Mouse (Mus musculus): ENCODE measurements around the gene Lrrc8c.
A peak's percentile ranks its signal among the peaks of the same experiment; 100 is the strongest.

The Lrrc8c gene

DNA sequence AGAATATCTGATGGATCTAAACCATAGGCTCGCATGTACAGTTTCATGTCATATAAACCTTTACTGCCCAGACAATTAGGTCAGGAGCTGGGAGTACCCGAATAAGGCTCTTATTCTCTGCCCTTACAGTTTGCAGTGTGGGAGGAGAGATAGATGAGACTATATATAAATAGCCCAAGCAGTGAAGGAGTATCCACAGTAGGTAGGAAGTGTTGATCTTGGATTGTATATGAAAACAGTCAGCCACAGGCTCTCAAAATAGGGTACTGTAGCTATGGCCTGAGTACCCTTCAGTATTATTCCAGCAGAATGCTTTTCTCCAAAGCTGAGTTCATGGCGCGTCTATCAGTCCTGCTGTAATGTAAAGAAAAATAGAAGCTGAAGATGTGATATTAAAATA is 27.9 kb downstream of the Lrrc8c start:
- no peak for DNase-seq (ENCODE audit: low read depth, low spot score)

DNA sequence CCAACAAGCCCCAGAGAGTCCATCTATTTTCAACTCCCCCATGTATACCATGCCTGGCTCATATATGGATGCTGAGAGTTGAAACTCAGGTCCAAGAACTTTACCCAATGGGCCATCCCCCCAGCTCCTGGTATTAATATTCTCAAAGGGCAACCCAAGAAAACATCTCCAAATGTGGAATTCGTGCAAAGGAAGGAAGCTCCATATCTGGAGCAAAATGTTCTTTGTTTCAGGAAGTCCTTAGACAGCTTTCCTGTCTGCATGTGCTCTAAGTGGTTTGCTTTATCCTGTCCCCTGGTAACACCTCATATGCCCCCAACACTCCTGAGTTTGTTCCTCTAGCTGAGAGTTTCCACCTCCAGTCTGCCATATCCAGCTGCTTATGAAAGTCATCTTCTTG is 32.6 kb downstream of the Lrrc8c start:
- no peak for DNase-seq (ENCODE audit: low read depth, low spot score)

DNA sequence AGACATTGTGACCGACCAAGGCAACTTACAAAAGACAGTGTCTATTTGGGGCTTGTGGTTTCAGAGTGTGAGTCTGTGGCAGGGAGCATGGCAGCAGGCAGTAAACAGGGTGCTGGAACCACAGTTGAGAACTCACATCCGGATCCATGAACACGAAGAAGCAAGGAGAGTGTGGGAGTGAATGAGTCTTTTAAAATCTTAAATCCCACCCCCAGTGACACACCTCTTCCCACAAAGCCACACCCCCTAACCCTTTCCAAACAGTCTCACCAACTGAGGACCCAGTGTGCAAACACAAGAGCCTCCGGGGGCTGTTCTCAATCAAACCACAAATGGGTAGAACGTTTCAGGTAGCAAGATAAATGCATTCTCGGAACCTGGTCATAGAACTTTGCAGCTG is 37.1 kb downstream of the Lrrc8c start:
- DNase-seq (ENCODE audit: low read depth, low spot score) = no peak

DNA sequence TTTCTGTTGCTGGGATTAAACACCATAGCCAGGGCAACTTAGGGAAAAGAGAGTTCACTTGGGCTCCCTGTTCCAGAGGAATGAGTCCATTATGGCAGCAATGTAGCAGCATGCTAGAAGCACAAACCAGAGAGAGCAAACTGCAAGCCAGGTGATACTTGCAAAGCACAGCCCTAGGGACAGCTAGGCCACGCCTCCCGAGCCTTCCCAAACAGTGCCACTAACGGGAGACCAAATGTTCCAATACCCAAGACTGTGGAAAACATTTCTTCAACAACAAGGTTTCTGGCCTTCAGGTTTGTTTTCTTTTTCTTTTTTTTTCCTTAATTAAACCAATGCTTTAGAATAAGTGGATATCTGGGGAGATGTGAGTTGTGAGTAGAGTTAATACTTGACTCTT is 38.2 kb downstream of the Lrrc8c start:
- no peak for DNase-seq (ENCODE audit: low read depth, low spot score)

DNA sequence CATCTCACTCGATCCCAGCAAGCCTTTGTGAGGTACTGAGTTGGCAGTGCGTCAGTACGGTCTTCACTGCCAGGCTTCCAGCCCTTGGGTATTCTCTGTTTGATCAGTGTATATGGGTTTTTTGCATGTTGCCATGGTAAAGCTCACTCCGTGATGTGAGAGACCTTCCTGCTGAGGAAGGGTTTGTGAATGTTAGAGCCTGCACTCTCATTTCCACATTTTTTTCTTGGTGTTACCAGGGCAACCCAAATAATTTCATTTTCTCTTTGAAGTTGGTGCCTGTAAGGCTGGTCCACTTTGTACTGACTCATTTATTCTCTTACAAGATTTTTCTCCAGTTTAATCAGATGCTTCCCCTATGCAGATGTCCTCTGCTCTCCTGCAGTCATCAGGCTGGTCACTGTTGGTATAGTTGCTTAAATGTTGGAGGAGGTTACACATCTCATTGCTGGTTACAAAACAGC is 38.6 kb downstream of the Lrrc8c start:
- peak; percentile 49 for DNase-seq (ENCODE audit: low read depth, low spot score)

DNA sequence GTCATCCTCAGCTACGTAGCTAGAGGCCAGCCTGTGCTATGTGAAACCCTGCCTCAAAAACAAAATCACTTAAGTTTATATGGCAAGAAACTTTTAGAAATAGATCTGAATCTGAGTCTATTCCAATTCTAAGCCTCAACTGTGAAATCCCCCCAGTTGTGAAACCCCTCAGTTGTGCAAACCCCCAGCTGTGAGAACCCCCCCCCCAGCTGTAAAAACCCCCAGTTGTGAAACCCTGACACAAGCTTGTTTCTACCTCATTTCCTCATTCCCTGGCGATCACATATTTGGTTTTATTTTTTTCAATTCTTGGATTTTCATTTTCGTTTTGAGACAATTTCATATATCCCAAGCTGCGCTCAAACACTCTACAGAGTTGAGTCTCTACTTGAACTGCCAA is 39.3 kb downstream of the Lrrc8c start:
- DNase-seq (ENCODE audit: low read depth, low spot score) = no peak

DNA sequence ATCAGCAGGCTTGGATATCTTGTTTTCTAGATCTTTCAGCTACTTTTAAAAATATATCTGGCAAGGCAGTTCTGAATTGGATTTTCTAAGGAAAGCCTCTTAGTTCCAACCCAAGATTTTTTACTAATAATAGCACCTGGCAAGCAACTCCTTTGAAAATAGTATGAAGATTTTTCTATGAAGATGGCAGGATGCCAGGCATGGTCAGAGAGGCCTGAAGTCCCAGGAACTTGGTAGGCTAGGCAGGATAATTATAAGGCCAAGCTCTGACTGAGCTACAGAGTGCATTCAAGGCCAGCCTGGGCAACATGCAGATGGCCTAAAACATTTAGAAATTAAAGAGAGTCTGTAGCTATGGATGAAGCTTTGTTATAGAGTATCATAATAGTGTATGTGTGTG is 42.7 kb downstream of the Lrrc8c start:
- no peak for DNase-seq (ENCODE audit: low read depth, low spot score)

DNA sequence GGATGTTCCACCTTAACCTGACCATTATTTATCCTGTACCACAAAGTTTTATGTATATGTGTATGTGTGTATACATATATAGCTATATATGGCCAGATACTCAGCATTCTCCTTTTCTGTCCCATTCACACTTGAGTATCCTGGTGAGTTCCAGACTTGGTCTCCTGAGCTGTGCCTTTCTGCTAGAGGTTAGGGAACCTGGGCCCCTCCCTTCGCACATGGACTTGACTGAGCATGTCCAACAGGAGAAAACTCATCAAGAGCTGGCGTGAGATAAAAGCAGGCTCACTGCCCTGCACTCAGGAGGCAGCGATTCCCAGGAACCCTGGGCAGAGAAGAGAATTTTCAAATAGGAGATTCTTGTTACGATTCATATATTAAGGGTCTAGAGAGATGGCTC is 45.6 kb downstream of the Lrrc8c start:
- DNase-seq (ENCODE audit: low read depth, low spot score) = no peak

DNA sequence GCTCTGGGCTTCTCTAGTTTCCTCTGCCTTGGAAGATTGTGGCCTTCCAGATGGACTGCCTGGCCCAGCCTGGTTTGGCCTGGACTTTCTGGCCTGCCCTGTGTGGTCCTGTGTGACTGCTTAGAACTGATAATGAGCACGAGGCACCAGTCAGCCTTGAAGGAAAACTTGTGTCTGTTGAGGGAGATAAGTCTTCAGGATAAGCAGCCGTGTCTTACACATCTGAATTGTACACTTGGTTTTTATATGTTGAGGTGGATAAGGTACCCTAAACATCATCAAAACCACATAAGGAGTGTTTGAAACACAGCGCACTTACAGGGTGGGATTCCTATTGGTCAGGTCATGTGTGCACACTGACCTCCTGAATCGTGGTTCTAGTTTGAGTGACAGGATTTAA is 46.6 kb downstream of the Lrrc8c start:
- DNase-seq (ENCODE audit: low read depth, low spot score) = no peak

DNA sequence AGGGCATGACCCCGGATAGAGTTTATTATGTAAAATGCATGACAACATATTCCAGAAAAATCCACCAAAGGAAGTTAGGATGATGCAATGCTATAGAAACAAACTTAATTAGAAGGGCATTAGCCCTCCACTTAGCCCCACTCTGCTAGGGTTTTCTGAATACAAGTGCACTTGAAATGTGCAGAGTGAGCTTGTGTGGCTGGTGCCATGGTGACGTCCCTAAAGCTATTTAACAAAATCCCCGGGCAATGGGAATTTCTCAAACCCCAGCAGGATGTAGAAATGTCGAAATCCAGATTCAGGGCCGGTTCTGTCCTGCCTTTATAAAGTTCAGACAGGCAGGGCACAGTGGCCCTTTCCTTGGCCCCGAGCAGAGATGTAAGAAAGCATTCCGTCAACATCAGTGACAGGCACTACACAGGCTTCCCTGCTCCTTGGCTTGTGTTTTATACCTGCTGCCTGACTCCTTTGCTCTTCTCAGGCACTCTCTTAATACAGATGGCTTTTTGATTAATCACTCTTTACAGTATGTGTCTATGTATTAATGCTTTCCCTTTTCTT is 47.7 kb downstream of the Lrrc8c start:
- DNase-seq (ENCODE audit: low read depth, low spot score) = no peak

DNA sequence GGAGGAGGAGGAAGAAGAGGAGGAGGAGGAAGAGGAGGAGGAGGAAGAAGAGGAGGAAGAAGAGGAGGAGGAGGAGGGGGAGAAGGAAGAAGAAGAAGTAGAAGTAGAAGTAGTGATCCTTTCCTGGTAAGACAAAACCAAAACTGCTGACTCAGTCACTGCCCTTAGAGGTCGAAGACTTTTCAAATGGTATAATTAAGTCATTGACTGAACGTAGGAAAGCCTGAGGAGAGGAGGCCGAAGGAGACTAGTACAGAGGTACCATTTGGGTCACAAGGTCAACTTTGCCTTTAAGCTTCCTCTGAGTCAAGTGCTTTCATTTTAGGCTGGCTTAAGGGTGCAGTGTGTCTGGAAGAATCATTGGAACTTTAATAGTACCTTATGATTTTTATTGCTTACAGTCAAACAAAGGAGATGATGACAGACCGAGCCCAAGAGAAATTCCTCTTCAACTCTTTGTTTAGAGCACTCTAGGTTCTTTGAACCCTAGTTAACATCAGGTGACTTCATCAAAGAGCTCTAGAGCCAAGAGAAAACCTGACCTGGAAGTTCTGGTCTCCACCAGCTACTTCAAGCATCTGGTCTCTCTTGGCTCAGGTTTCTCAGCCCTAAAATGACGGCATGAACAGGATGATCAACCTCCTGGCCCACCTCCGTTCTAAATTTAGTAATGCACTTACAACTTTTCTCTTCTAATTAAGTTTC is 49.0 kb downstream of the Lrrc8c start:
- no peak for DNase-seq (ENCODE audit: low read depth, low spot score)

DNA sequence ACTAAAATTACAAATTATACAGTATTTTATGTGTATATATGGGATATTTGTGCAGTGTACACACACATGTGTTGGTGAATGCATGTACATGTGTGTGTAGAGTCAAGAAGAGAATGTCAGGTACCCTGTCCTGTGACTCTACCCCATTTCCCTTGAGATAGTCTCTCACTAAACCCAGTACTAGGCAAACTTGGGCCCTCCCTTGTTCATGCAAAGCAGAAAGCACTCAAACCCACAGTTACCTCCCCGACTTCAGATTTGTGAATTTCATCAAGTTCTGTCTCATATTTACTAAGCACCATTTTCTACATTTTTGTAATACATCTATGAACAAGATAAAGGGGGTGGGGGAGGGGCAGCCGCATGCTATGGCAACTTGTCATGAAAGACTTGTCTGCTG is 50.0 kb downstream of the Lrrc8c start:
- no peak for DNase-seq (ENCODE audit: low read depth, low spot score)

DNA sequence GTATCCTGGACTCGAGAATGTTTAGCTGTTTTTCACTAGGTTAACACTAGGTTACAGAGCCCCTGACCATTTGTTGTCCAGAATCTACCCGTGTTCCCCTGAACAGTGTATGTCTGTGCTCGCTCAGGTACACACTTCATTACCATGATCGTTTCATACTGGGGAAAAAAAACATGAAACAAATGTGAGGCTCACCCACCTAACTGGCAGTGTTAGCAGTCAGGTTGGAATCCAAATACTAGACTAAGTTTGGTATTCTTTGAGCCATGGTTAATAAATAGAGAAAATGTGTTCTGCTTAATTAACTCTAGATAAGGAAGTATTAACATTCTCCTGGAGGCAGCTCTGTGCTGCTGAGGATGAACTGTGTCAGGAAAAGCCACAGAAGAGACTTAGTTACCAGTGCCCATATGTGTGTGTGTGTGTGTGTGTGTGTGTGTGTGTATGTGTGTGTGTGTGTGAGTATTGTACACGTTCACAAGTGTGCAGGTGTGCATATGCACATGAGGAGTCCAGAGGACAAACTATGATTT is 53.0 kb downstream of the Lrrc8c start:
- DNase-seq (ENCODE audit: low read depth, low spot score) = no peak

DNA sequence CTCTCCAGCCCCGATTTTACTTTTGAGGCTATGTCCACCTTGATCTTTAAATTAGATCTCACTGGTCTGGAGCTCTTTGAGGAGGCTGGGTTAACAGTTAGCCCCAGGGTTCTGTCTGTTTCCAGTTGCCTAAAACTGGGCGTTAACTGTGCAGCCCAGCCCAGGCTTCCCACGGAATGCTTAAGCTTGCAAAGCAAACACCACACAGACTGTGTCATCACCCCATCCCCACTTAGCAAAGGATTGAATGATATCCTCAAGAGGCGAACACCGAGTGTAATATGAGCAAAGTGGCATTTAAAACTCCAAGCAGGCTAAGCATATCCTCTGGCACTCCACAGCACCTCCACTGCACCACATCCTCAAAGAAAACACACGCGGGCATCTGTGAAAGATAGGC is 53.7 kb downstream of the Lrrc8c start:
- no peak for DNase-seq (ENCODE audit: low read depth, low spot score)

DNA sequence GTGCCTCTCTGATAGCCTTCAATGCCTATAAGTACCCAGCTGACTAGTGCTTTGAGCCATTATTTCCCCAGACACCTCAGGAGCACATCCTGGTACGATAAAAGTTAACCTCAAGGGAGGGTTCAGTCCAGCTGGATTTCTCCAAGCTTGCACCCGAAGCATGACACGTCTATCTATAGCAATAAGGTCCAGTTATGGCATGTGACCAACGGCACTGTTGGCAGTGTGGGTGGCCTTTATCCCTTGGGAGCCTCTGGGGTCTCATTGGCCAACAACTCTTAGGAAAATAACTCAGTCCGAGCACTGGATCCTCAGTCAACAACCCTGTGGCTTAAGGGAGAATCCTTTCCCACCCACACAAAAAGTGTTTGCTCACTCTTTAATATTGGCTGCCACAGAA is 55.6 kb downstream of the Lrrc8c start:
- DNase-seq (ENCODE audit: low read depth, low spot score) = no peak

DNA sequence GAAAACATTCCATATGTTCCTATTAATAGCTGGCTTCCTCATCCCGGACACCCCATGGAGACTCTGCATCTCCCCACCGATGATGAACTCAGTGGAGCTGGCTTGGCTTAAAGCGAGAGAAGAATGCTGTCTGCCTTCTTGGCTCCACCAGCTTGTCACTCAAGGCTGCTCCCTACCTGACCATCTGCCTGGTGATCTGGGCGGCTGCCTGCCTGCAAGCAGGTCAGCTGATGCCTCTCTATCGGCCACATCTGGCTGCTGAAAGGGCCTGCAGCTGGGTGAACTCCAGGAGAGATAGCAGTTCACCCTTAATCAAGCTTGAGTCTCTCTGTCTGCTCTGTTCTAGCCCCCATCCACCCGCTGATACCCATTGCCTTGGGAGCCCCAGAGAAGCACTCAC is 56.7 kb downstream of the Lrrc8c start:
- DNase-seq (ENCODE audit: low read depth, low spot score) = no peak

DNA sequence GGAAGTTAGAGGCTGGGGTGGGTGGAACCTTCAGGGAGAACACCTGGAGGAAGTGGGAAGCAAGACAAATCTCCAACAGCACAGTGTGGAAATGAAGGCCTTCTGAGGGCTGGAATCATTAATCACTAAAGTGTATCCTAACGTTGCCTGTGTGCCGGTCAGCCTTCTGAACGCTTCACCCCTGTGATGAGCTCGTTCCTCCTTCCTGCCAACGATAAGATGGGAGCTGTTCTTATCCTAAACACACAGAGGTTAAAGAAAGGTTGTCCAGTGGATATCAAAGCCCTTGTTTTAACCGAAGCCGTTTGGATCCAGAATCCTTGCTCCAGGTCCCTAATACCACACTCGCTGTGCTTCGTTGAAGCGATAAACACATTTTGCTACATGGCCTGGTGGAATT is 61.7 kb downstream of the Lrrc8c start:
- DNase-seq (ENCODE audit: low read depth, low spot score) = no peak

DNA sequence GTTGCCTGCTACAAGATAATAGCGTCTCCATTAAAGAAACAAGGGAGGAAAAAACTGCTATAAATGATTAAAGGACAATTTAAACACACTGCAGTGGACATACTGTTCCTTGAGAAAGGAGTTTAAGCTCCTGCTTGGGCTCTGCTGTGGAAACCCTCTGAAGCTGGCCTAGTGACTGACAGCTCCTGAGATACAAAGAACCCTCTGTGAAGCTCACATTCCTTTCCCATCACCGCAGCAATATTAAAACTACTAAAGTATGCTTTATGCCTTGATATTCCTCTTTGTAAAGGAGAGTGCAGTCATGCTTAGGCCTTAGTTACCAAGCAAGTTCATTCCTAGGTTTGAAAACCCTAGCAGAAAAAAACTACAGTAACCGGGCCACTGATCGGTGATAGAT is 66.7 kb downstream of the Lrrc8c start:
- no peak for DNase-seq (ENCODE audit: low read depth, low spot score)

DNA sequence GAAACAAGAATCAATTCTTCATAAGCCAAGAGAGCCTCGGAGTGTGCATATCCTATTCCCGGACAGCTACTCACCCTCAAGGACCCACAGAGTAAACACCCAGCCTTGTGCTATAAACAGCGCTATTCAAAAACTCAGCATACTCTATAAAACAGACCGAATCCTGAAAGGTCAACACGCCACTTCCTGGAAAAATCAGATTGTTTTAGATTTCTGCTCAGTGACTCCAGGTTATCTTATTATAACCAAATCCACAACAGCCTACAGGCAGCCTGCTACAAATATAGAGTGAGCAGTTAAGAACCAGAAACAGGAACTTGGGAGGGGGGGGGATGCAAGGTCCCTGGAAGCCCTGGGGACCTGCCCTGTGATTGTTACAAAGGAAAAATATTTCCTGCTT is 67.5 kb downstream of the Lrrc8c start:
- DNase-seq (ENCODE audit: low read depth, low spot score) = no peak

DNA sequence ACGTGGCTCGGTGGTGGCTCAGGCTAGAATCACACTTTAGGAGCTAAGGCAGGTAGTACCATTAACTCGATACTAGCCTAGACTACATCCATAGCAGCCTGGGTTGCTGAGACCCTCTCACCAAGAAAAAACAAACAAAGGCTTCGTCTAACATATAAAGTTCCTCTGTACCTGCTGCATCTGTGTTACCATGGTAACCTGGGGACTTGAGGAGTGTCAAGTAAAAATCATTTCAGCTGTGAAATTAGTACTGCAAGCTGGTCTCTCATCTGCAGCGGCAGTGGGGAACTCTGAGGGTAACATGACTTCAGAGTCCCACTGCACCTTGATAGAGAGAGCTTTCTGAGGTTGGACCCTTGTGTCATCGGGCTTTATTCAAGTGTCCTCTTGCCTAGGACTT is 68.3 kb downstream of the Lrrc8c start:
- no peak for DNase-seq (ENCODE audit: low read depth, low spot score)

DNA sequence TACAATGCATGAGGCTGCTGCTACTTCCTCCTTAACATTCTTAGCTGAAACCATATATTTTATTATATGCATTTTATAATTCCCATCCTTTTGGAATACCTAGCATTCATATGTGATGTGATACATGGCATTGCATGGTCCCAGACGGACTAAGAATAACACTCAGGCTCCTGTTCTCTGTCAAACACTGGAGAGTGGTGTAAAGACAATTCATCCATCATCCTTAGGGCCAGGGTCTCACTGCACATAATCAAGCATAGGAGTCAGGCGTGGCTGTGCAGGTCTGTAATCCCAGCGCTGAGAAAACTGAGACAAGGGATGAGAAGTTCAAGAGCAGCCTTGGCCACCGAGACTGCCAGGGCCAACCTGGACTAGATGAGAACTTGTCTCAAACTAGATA is 69.5 kb downstream of the Lrrc8c start:
- DNase-seq (ENCODE audit: low read depth, low spot score) = no peak

DNA sequence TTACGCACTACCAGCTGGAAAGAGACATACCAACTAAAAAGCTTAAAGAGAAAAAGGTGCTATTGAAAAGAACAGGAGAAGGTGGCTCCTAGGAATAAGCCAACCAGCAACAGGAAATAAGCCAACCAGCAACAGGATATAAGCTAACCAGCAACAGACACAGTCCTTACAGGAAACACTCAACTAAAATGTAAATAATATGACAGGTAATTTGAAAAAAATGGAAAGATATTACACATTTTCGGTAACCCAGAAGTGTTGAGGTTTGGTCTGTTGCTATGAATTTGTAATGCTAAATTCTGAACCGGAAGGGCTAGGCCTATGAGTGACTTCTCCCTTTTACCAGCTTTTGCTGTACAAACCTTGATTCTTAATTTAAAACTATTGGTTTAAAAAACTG is 69.9 kb downstream of the Lrrc8c start:
- no peak for DNase-seq (ENCODE audit: low read depth, low spot score)

DNA sequence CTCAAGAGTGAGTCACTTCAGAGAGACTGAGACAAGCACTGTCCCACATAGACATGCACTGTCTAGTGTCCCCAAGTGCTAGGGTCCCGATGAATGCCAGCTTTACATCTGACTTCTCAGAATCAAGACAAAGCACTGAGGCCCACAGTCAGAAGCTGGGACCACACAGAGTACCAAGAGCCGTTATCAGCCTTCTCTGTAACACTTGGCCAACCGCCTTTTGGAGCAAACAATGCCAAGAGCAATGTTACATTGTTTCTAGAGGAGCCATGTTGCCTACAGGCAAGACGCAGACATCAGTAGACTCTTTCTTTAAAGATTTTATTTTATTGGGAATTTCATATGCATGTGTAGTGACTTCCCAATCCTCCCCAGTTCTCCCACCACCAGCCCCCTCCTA is 73.2 kb downstream of the Lrrc8c start:
- peak; percentile 13 for DNase-seq (ENCODE audit: low read depth, low spot score)

DNA sequence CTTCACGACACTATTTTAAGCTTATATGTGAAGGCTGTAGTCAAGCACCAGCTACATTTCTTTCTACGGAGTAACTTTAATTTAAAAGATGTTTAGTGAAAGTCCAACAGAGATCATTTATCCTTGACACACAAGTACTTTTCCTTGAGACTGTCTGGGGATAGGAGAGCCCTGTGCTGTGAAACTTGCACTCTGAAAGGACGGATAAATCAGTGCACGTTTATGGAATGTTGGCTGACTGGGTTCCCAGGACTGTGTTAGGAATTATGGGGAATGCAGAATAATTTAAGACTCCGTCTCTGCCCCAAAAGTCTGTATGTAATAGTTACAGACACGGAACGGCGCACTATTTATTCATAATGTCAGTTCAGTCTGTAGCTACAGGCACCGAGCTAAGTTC is 74.4 kb downstream of the Lrrc8c start:
- no peak for DNase-seq (ENCODE audit: low read depth, low spot score)
